Mouse (Mus musculus) right cerebral cortex, adult 18-20 months (tissue): Measurements from ENCODE around the gene Chp2.

Source experiments
- DNase-seq: peaks from one replicate; pipeline ENCODE4 v3.0.0; 2022; ENCODE audit warnings: mixed read lengths

Chp2 gene

GRCm38 (mm10) chr7:122219315-122219801 is at the start of gene Chp2:
Gene Chp2 (plus strand): TSS chr7:122219496.
- no peak for DNase-seq

GRCm38 (mm10) chr7:122170705-122171104 is 48.6 kb upstream of the Chp2 start:
- DNase-seq, result no peak

GRCm38 (mm10) chr7:122171613-122172012 is 47.7 kb upstream of the Chp2 start:
- DNase-seq, result no peak

- DNase-seq, result no peak
Measured at GRCm38 (mm10) chr7:122180720-122181119, 38.6 kb upstream of the Chp2 start.

- no peak for DNase-seq
Measured at GRCm38 (mm10) chr7:122184569-122184968, 34.7 kb upstream of the Chp2 start.

- no peak for DNase-seq
Measured at GRCm38 (mm10) chr7:122186043-122186442, 33.3 kb upstream of the Chp2 start, which contains the start of gene Ern2. Gene Ern2 (minus strand): TSS chr7:122186207.

- no peak for DNase-seq
Measured at GRCm38 (mm10) chr7:122189484-122189883, 29.8 kb upstream of the Chp2 start.

GRCm38 (mm10) chr7:122191097-122191496 is 28.2 kb upstream of the Chp2 start:
- no peak for DNase-seq

GRCm38 (mm10) chr7:122193919-122194318 is 25.4 kb upstream of the Chp2 start:
- no peak for DNase-seq

GRCm38 (mm10) chr7:122196771-122197170 is 22.5 kb upstream of the Chp2 start:
- no peak for DNase-seq

GRCm38 (mm10) chr7:122197306-122197705 is 22.0 kb upstream of the Chp2 start:
- DNase-seq, result no peak

- peak; percentile 13 for DNase-seq
Measured at GRCm38 (mm10) chr7:122199296-122199695, 20.0 kb upstream of the Chp2 start.

- no peak for DNase-seq
Measured at GRCm38 (mm10) chr7:122203936-122204335, 15.4 kb upstream of the Chp2 start.

GRCm38 (mm10) chr7:122206121-122206520 is 13.2 kb upstream of the Chp2 start:
- DNase-seq, result no peak

- DNase-seq, result no peak
Measured at GRCm38 (mm10) chr7:122208276-122209021, 10.8 kb upstream of the Chp2 start.

GRCm38 (mm10) chr7:122226020-122226742 is 6.9 kb downstream of the Chp2 start:
- DNase-seq, result no peak

GRCm38 (mm10) chr7:122226744-122227143 is 7.4 kb downstream of the Chp2 start:
- no peak for DNase-seq

GRCm38 (mm10) chr7:122229306-122229705 is 10.0 kb downstream of the Chp2 start:
- DNase-seq, result no peak

GRCm38 (mm10) chr7:122229916-122230315 is 10.6 kb downstream of the Chp2 start:
- no peak for DNase-seq

GRCm38 (mm10) chr7:122230866-122231265 is 11.6 kb downstream of the Chp2 start:
- no peak for DNase-seq

GRCm38 (mm10) chr7:122238939-122239338 is 19.6 kb downstream of the Chp2 start:
- no peak for DNase-seq

GRCm38 (mm10) chr7:122240413-122241119 is 21.3 kb downstream of the Chp2 start:
- no peak for DNase-seq

GRCm38 (mm10) chr7:122242260-122242659 is 23.0 kb downstream of the Chp2 start:
- peak; percentile 51 for DNase-seq
